Mouse (Mus musculus) forebrain, embryonic 14.5 days (tissue): ENCODE data around the gene 1700030J22Rik. TPM values are rescaled to one million over a fixed set of nuclear protein-coding genes. Genes with fewer than 3 reads are reported as not detected.
A peak's percentile ranks its signal among the peaks of the same experiment; 100 is the strongest.

Source experiments
- ATAC-seq: fragments of 200-750 bp; cut with Nextera tagmentation; 2 replicates; pipeline ENCODE4 v1.8.0; 2017; ENCODE audit warnings: mild to moderate bottlenecking, moderate library complexity
- DNase-seq: peaks from one replicate; pipeline ENCODE4 v3.0.0-alpha.2; 2015; ENCODE audit warnings: low spot score
- H3K27ac ChIP-seq: fragments of 300-500 bp; sonication (generic); 2 replicates; pipeline ENCODE4 v1.5.1; 2014; ENCODE audit warnings: low read depth, mild to moderate bottlenecking, control low read depth, low read length, moderate library complexity
- H3K27me3 ChIP-seq: fragments of 300-500 bp; sonication (generic); replicated peaks from 2 replicates; pipeline ENCODE4 v1.6.1; 2014; ENCODE audit warnings: low read length, control low read depth, mixed read lengths; ENCODE audit not compliant: control insufficient read depth, insufficient read depth
- H3K36me3 ChIP-seq: fragments of 300-500 bp; sonication (generic); 2 replicates; pipeline ENCODE4 v1.6.1; 2014; ENCODE audit warnings: low read length, control low read depth; ENCODE audit not compliant: control insufficient read depth, insufficient read depth
- H3K4me1 ChIP-seq: fragments of 300-500 bp; sonication (generic); 2 replicates; pipeline ENCODE4 v1.6.1; 2014; ENCODE audit warnings: antibody characterized with exemption, low read length, control low read depth; ENCODE audit not compliant: control insufficient read depth, insufficient read depth
- H3K4me2 ChIP-seq: fragments of 300-500 bp; sonication (generic); 2 replicates; pipeline ENCODE4 v1.6.1; 2014; ENCODE audit warnings: mild to moderate bottlenecking, control low read depth, low read length
- H3K4me3 ChIP-seq: fragments of 300-500 bp; sonication (generic); 2 replicates; pipeline ENCODE4 v1.5.1; 2014; ENCODE audit warnings: low read depth, low read length, control low read depth
- H3K9ac ChIP-seq: fragments of 300-500 bp; sonication (generic); 2 replicates; pipeline ENCODE4 v1.6.1; 2014; ENCODE audit warnings: mild to moderate bottlenecking, low read length, control low read depth, moderate library complexity
- H3K9me3 ChIP-seq: fragments of 300-500 bp; sonication (generic); replicated peaks from 2 replicates; pipeline ENCODE4 v1.6.1; 2016; ENCODE audit warnings: low read length, control low read depth, mixed read lengths; ENCODE audit not compliant: control insufficient read depth
- WGBS: fragments of 180-500 bp; shearing (Covaris S2); extraction: QIAGEN DNeasy Blood & Tissue Kit; methylation state at CpG from one replicate; pipeline ENCODE4 v1.1.7; 2014; 5-methylcytosine and 5-hydroxymethylcytosine counted together
- polyA plus RNA-seq: library from polyadenylated mRNA; unstranded; fragments of >200 nt; fragmentation: Nextera tagmentation; extraction: Ambion mirVana; gene quantifications from 2 replicates; pipeline ENCODE4 v1.2.1, GENCODE M21; 2014

Gene 1700030J22Rik
- polyA plus RNA-seq = 3.9 TPM in 2 replicates

DNA sequence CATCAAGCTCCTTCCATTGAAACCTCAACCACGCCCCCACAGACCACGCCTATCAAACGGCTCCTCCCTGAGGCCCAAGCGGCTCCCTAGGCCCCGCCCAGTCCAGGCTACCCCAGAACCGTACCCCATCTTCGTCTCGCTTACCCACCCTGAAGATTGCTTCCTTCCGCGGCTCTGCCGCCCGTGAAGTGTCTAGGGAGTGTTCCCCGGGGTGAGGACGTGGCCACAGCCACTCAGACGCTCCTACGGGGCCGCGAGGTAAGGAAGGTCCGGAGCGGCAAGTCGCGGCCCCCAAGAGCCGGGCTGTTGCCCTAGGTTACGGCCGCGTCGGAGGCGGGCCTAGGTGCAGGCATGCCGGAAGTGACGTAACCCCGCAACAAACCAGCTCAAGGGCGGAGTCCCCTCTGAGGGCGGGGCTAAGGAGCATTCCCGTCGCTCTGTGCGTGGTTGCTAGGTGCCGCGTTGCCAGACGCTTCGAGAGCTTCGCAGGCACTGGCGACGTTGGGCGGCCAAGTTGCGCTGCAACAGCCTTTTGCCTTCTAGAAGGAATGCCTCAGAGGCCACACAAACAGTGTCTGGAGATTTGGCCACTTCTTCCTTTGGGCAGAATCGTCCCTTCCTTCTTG, at the start of gene 1700030J22Rik:
Gene 1700030J22Rik, minus strand, starts transcription at position 329 of the 626 bp plus-strand sequence.
- no peaks in the 10 kb centered on the region for H3K27me3 ChIP-seq
- H3K36me3 ChIP-seq = no peaks in the 10 kb centered on the region
- H3K4me1 ChIP-seq = no peaks in the 10 kb centered on the region
- WGBS = under 1% methylated on average over 46 of the region's 46 CpGs
- ATAC-seq = peak; percentile 99
- DNase-seq = peak; percentile 99
- no peak within 1 kb of the TSS for H3K27ac ChIP-seq
- H3K9me3 ChIP-seq = no peaks in the 10 kb centered on the region
- peak within 1 kb of the TSS; percentile 47 for H3K4me3 ChIP-seq
- peak within 1 kb of the TSS; percentile 47 for H3K9ac ChIP-seq
- peak within 1 kb of the TSS; percentile 61 for H3K4me2 ChIP-seq

DNA sequence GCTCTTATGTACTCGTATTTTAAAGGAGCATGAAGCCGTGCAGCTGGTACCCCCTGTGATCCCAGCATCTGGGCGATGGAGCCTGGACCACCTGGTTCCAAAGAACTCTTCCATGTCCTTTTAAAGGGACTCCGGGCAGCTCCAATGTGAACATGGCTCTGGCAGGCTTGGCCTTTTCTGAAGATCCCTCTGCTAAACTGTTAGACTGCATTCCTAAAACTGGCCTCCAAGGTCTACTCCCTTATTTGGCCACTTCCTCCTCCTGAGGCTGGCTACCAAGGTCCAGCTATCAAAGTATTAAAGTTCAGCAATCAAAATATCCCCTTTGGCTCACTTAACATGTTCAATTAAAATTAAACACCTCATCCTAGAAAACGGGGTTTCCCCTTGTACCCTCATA, 48.8 kb upstream of the 1700030J22Rik start:
- Histone ChIP-seq H3K36me3 (no peaks in the 10 kb centered on the region), H3K9me3 (no peaks in the 10 kb centered on the region), H3K4me3 (no peak overlapping the region), H3K9ac (no peak overlapping the region), H3K4me2 (no peak overlapping the region), H3K27me3 (no peaks in the 10 kb centered on the region), H3K4me1 (no peaks in the 10 kb centered on the region), H3K27ac (no peak overlapping the region)
- ATAC-seq (no peak), DNase-seq (no peak)
- WGBS = 93% methylated on average over 5 of the region's 5 CpGs

DNA sequence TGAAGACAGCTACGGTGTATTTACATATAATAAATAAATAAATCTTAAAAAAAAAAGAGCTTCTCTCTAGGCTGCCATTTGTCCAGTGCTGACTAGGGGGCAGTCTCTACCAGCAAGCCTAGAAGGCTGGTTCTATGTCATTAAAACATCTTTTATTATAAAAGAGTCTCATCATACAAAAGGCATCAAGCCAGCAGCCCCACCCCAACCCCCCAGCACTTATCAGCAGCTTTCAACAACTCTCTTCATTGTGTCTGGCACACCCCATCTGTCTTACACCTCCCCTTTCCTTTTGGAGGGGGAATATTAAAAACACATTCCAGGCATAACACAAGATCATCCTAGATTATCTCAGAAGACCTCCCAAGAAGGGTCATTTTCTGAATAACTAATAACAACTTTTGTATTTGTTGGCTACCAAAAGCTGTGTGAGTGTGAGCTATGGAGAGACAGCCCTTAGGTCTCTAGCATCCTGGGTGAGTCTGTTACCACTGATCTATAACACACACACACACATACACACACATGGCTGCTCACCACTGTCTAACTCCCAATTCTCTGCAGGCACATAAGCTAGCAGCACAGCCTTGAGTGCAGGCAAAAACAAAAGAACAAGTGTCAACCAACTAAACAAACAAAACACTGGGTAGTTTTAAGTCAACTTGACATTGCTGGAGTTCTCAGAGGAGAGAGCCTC, 43.7 kb upstream of the 1700030J22Rik start:
- ATAC-seq = no peak
- Histone ChIP-seq H3K4me3 (no peak overlapping the region), H3K27me3 (no peaks in the 10 kb centered on the region), H3K9ac (no peak overlapping the region), H3K4me1 (no peaks in the 10 kb centered on the region), H3K36me3 (no peaks in the 10 kb centered on the region), H3K4me2 (no peak overlapping the region), H3K9me3 (no peaks in the 10 kb centered on the region), H3K27ac (no peak overlapping the region)
- WGBS = 84% methylated on average over 1 of the region's 1 CpGs
- DNase-seq = no peak

DNA sequence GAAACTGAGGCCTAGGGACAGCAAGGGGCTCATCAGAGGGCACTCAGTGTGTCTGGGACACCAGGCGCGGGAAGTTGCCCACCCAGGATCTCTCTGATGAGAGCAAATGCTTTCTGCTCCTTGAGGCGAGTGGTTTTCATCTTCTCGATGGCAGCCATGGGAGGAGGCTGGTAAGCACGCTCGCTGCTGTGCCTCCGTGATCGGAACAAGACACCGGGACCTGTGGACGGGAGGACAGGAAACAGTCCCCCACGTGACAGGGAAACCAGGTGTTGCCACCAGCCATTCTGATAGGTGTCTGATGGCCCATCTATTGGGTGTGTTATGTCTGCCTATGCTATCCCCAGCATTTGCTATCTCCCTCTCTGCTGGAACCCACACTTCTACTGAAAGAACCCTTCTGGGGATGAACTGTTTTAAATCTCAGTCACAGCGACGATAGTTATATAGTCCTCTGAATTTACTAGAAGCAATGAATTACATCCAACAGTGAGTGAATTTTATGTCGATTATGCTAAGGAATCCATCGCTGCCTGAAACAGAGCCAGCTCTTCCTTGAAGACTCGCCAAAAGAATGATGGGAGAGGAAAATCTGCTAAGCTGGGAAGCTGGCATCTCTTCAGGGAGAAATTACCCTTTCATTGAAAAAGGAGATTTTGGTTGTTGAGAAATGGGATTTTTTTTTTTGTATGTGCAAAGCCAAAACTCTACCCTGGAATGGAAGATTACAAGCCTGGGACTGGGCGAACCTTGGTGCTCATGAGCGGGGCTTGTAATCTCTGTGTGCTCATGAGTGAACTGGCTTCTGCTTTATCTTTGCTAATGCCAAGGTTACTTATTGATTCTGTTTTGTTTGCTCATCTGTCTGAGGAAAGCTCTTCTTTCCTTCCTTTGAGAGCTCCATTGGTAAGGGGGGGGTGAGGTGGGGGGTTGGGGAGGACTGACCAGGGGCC, 40.8 kb upstream of the 1700030J22Rik start:
- H3K36me3 ChIP-seq = no peaks in the 10 kb centered on the region
- DNase-seq (peak; percentile 74), ATAC-seq (no peak)
- no peaks in the 10 kb centered on the region for H3K27me3 ChIP-seq
- no peak overlapping the region for H3K9ac ChIP-seq
- 86% methylated on average over 18 of the region's 18 CpGs for whole genome bisulfite sequencing
- H3K9me3 ChIP-seq = no peaks in the 10 kb centered on the region
- no peak overlapping the region for H3K4me3 ChIP-seq
- H3K4me1 ChIP-seq = no peaks in the 10 kb centered on the region
- no peak overlapping the region for H3K4me2 ChIP-seq
- no peak overlapping the region for H3K27ac ChIP-seq

DNA sequence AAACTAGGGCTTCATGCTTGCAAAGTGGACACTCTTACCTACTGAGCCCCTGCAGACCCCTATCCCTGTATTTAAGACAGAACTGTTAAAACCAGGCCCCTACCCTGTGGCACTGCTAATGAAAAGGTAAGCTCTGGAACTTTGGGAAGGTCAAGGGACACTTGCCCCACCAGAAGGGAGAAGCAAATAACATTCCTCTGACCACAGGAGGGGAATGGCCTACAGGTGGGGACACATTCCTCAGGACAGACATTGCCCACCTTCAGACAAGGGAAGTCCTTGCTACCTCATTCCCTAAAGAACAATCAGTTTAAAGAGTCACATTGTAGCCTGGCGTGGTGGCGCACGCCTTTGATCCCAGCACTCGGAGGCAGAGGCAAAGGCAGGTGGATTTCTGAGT, 39.1 kb upstream of the 1700030J22Rik start:
- H3K36me3 ChIP-seq = no peaks in the 10 kb centered on the region
- no peak for DNase-seq
- H3K4me2 ChIP-seq = no peak overlapping the region
- no peak overlapping the region for H3K9ac ChIP-seq
- no peaks in the 10 kb centered on the region for H3K4me1 ChIP-seq
- no peaks in the 10 kb centered on the region for H3K9me3 ChIP-seq
- WGBS = 92% methylated on average over 4 of the region's 4 CpGs
- no peak overlapping the region for H3K27ac ChIP-seq
- H3K4me3 ChIP-seq = no peak overlapping the region
- no peak for ATAC-seq
- no peaks in the 10 kb centered on the region for H3K27me3 ChIP-seq

DNA sequence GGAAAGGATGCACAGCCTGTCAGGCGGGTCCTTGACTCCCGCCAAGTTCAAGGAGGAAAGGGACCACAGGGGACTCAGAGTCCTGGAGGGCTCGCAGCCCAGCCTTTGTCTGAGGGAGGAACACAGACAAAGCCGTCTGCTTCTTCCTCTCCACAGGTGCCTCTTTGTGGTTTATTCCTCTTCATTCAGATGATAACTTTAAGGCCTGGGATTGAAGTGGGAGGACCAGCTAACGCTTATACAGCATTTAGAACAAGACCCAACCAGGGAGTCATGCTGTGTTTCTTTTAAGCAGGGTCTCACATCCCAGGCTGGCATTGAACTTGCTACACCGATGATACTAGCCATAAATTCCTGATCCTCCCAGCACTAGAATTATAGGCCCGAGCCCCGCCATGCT, 38.2 kb upstream of the 1700030J22Rik start:
- 27% methylated on average over 8 of the region's 8 CpGs for WGBS
- H3K4me2 ChIP-seq = no peak overlapping the region
- no peaks in the 10 kb centered on the region for H3K36me3 ChIP-seq
- H3K9ac ChIP-seq = no peak overlapping the region
- no peak overlapping the region for H3K4me3 ChIP-seq
- no peaks in the 10 kb centered on the region for H3K9me3 ChIP-seq
- DNase-seq (no peak), ATAC-seq (no peak)
- no peaks in the 10 kb centered on the region for H3K4me1 ChIP-seq
- H3K27me3 ChIP-seq = no peaks in the 10 kb centered on the region
- no peak overlapping the region for H3K27ac ChIP-seq

DNA sequence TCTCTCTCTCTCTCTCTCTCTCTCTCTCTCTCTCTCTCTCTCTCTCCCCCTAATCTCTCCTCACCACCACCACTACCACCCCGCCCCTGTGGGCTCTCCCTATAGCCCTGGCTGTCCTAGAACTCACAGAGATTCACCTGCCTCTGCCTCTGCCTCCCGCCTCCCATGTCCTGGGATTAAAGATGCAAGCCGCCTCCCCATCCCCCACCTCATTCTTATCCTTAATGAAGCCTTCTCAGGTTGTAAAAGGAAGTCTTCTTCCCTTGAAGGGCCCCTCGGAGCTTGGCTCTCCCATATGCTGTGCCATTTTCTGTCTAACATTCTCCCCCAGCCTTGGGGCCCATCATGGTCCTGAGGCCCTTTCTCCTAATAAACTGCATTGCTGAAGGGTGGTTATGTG, 36.9 kb upstream of the 1700030J22Rik start:
- Histone ChIP-seq H3K4me3 (no peak overlapping the region), H3K9ac (no peak overlapping the region), H3K4me2 (no peak overlapping the region), H3K27ac (no peak overlapping the region), H3K9me3 (no peaks in the 10 kb centered on the region), H3K27me3 (no peaks in the 10 kb centered on the region), H3K4me1 (no peaks in the 10 kb centered on the region), H3K36me3 (no peaks in the 10 kb centered on the region)
- WGBS = 64% methylated on average over 4 of the region's 4 CpGs
- DNase-seq = no peak
- ATAC-seq = no peak

DNA sequence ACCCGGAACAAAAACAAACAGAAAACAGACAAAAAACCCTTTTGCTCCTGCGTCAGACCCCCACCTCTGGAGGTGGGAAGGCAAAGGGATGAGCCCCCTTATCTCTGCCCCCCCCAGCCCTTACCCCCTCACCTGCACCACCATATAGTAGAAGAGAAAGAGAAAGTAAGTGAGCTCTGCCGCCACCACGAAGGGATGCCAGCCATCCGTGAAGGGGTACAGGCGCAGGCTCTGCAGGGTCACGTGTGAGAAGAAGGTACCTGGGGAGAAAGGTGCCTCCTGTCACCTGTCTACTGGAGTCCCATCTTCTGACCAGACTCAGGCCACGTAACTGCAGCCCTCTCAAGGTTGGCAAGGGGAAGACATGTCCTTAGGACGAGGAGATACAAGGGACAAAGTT, 32.6 kb upstream of the 1700030J22Rik start:
- H3K27me3 ChIP-seq = no peaks in the 10 kb centered on the region
- DNase-seq = no peak

More for the DNA sequence above, 32.6 kb upstream of the 1700030J22Rik start:
- H3K27ac ChIP-seq = no peak overlapping the region
- H3K36me3 ChIP-seq = no peaks in the 10 kb centered on the region
- 89% methylated on average over 9 of the region's 9 CpGs for WGBS
- H3K9ac ChIP-seq = no peak overlapping the region
- no peak for ATAC-seq
- no peaks in the 10 kb centered on the region for H3K4me1 ChIP-seq
- H3K9me3 ChIP-seq = no peaks in the 10 kb centered on the region
- no peak overlapping the region for H3K4me3 ChIP-seq
- H3K4me2 ChIP-seq = no peak overlapping the region
